Mouse (Mus musculus) urinary bladder, postnatal 14 days (tissue): ENCODE measurements around the gene Fam53a.

Experiments
- DNase-seq: peaks from one replicate; pipeline ENCODE4 v3.0.0; 2021; ENCODE audit warnings: low spot score

Gene Fam53a

GRCm38 (mm10) chr5:33629301-33629987 is at the start of gene Fam53a, which contains the start of gene Gm9903:
Gene Fam53a, minus strand, starts transcription at chr5:33629635.
Gene Gm9903, plus strand, starts transcription at chr5:33629925.
- peak; percentile 100 for DNase-seq

- no peak for DNase-seq
Observed at GRCm38 (mm10) chr5:33678244-33678643, 48.8 kb upstream of the Fam53a start.

GRCm38 (mm10) chr5:33675964-33676363 is 46.5 kb upstream of the Fam53a start:
- DNase-seq = peak; percentile 69

GRCm38 (mm10) chr5:33674439-33674838 is 45.0 kb upstream of the Fam53a start:
- DNase-seq = no peak

GRCm38 (mm10) chr5:33671659-33672058 is 42.2 kb upstream of the Fam53a start:
- no peak for DNase-seq

- DNase-seq = no peak
Observed at GRCm38 (mm10) chr5:33668223-33668622, 38.8 kb upstream of the Fam53a start.

- DNase-seq = no peak
Observed at GRCm38 (mm10) chr5:33658664-33659050, 29.2 kb upstream of the Fam53a start.

GRCm38 (mm10) chr5:33657787-33658663 is 28.6 kb upstream of the Fam53a start, which contains the start of the genes Tacc3 and Tmem129:
Gene Tacc3, plus strand, starts transcription at chr5:33658128.
Gene Tmem129, minus strand, starts transcription at chr5:33658416.
- DNase-seq = peak; percentile 98

GRCm38 (mm10) chr5:33657251-33657786 is 27.9 kb upstream of the Fam53a start:
- no peak for DNase-seq

GRCm38 (mm10) chr5:33656739-33657138 is 27.3 kb upstream of the Fam53a start:
- no peak for DNase-seq

GRCm38 (mm10) chr5:33655251-33655840 is 25.9 kb upstream of the Fam53a start:
- no peak for DNase-seq

GRCm38 (mm10) chr5:33654424-33654823 is 25.0 kb upstream of the Fam53a start:
- no peak for DNase-seq

GRCm38 (mm10) chr5:33652783-33653173 is 23.3 kb upstream of the Fam53a start:
- no peak for DNase-seq

GRCm38 (mm10) chr5:33651921-33652782 is 22.7 kb upstream of the Fam53a start, which contains the start of gene Slbp:
Gene Slbp, minus strand, starts transcription at chr5:33652574.
- DNase-seq = peak; percentile 96

GRCm38 (mm10) chr5:33651541-33651920 is 22.1 kb upstream of the Fam53a start:
- no peak for DNase-seq

- no peak for DNase-seq
Observed at GRCm38 (mm10) chr5:33651017-33651416, 21.6 kb upstream of the Fam53a start.

- DNase-seq = peak; percentile 48
Observed at GRCm38 (mm10) chr5:33640652-33641051, 11.2 kb upstream of the Fam53a start.

- no peak for DNase-seq
Observed at GRCm38 (mm10) chr5:33638826-33639225, 9.4 kb upstream of the Fam53a start.

GRCm38 (mm10) chr5:33637606-33638350 is 8.3 kb upstream of the Fam53a start:
- DNase-seq = no peak

- DNase-seq = no peak
Observed at GRCm38 (mm10) chr5:33635361-33635760, 5.9 kb upstream of the Fam53a start.

GRCm38 (mm10) chr5:33632526-33632925 is 3.1 kb upstream of the Fam53a start:
- DNase-seq = no peak
